10 mouse cellular contexts compared by ENCODE assay signal in the genomic region with DNA sequence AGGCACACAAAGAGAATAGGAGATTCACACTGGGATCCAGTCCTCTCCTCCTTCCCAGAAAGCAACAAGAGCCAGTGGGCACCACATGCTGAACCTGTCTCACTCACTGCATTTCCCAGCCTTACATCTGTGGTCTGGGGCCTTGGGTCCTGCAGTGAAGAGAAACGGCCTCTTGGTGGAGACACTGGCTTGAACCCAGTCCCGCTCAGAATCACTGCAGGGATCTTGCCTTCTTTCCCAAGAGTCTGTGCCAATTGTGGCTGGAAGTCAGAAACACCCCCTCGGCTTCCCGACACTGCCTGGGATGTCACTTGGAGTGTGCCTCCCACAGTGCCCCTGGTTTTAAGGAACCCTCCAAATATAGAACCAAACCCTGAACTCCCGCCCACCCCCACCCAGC. TPM values are rescaled to one million over a fixed set of nuclear protein-coding genes. Genes with fewer than 3 reads are reported as not detected.
DNase-seq lines count a peak whose midpoint lies in the region; ATAC-seq and TF ChIP-seq lines count a peak whose summit lies in the region.
"Had no signal": no experiment of that assay in that cellular context is flagged by ENCODE, and none has a peak within 500 bp of the region (broad histone marks: within the 10 kb centered on the region; RNA-seq: fewer than 3 reads in every experiment).

No protein-coding gene starts in this region.

- ATAC-seq in intestine, embryonic 14.5 days (replicated peaks; ENCODE audit: low FRiP score, low TSS enrichment, low read depth) = peak; percentile 69; the same call in 1 of the 2 replicates
- no peak for ATAC-seq in intestine, embryonic 16.5 days
- ATAC-seq in intestine, embryonic 15.5 days = 0 out of 2 replicates have a peak, but pooled peaks have one; percentile 15

- WGBS in intestine, embryonic 14.5 days = 18% methylated on average over 5 of the region's 5 CpGs
- 29% methylated on average over 5 of the region's 5 CpGs for WGBS in intestine, embryonic 16.5 days
- 31% methylated on average over 5 of the region's 5 CpGs for WGBS in intestine, embryonic 15.5 days

- H3K27me3 ChIP-seq in intestine, embryonic 14.5 days (replicated peaks; ENCODE audit: control insufficient read depth, insufficient read depth, low read length) = no peaks in the 10 kb centered on the region
- no peaks in the 10 kb centered on the region for H3K27me3 ChIP-seq in intestine, embryonic 16.5 days (replicated peaks; ENCODE audit: control insufficient read depth, insufficient read depth, low read length)
- H3K27me3 ChIP-seq in E14TG2a.4 (ENCODE audit: insufficient read depth, low read length) = no peaks in the 10 kb centered on the region; the same call in 1 of the 2 replicates
- H3K27me3 ChIP-seq in intestine, embryonic 15.5 days (replicated peaks) = no peaks in the 10 kb centered on the region

- no peaks in the 10 kb centered on the region for H3K9me3 ChIP-seq in intestine, embryonic 14.5 days (ENCODE audit: control insufficient read depth, low read length)
- H3K9me3 ChIP-seq in intestine, embryonic 16.5 days (ENCODE audit: control insufficient read depth, low read length) = no peaks in the 10 kb centered on the region
- H3K9me3 ChIP-seq in E14TG2a.4 (ENCODE audit: low read length) = peaks cover 19% of the 10 kb centered on the region
- no peaks in the 10 kb centered on the region for H3K9me3 ChIP-seq in intestine, embryonic 15.5 days

- H3K4me3 ChIP-seq in intestine, embryonic 14.5 days (ENCODE audit: low read depth, low read length) = no peak overlapping the region
- H3K4me3 ChIP-seq in intestine, embryonic 16.5 days (ENCODE audit: low read length) = no peak overlapping the region
- H3K4me3 ChIP-seq in E14TG2a.4 (replicated peaks; ENCODE audit: low read length) = no peak overlapping the region
- no peak overlapping the region for H3K4me3 ChIP-seq in intestine, embryonic 15.5 days (replicated peaks)

- H3K36me3 ChIP-seq in intestine, embryonic 14.5 days (ENCODE audit: control insufficient read depth, insufficient read depth, low read length) = no peaks in the 10 kb centered on the region
- H3K36me3 ChIP-seq in intestine, embryonic 16.5 days (ENCODE audit: control insufficient read depth, insufficient read depth, low read length) = no peaks in the 10 kb centered on the region
- no peaks in the 10 kb centered on the region for H3K36me3 ChIP-seq in E14TG2a.4 (ENCODE audit: insufficient read depth, low read length)
- no peaks in the 10 kb centered on the region for H3K36me3 ChIP-seq in intestine, embryonic 15.5 days

- no peaks in the 10 kb centered on the region for H3K4me1 ChIP-seq in intestine, embryonic 14.5 days (replicated peaks; ENCODE audit: control insufficient read depth, insufficient read depth, low read length)
- peaks cover 7% of the 10 kb centered on the region; the same call in 1 of the 2 replicates for H3K4me1 ChIP-seq in intestine, embryonic 16.5 days (ENCODE audit: control insufficient read depth, insufficient read depth, low read length)
- peaks cover 46% of the 10 kb centered on the region for H3K4me1 ChIP-seq in E14TG2a.4 (replicated peaks; ENCODE audit: low read depth, low read length)
- H3K4me1 ChIP-seq in intestine, embryonic 15.5 days (replicated peaks) = 0 out of 2 replicates have a peak, but pooled peaks cover 2% of the 10 kb centered on the region

- H3K27ac ChIP-seq in intestine, embryonic 14.5 days (ENCODE audit: low read depth) = no peak overlapping the region
- no peak overlapping the region for H3K27ac ChIP-seq in intestine, embryonic 16.5 days (ENCODE audit: low read length)
- H3K27ac ChIP-seq in intestine, embryonic 15.5 days = no peak overlapping the region

- H3K4me2 ChIP-seq in intestine, embryonic 14.5 days (ENCODE audit: low read length) = no peak overlapping the region
- H3K4me2 ChIP-seq in intestine, embryonic 16.5 days (ENCODE audit: low read depth, low read length) = no peak overlapping the region
- no peak overlapping the region for H3K4me2 ChIP-seq in intestine, embryonic 15.5 days (replicated peaks)

- DNase-seq in intestine, embryonic 14.5 days (ENCODE audit: low spot score) = no peak
- peak; percentile 80 for DNase-seq in cerebellum, adult 11-12 months
- peak; percentile 16 for DNase-seq in telencephalon, adult 2 months (ENCODE audit: low read depth, low spot score)
- DNase-seq in gastrocnemius, postnatal 10 days = no peak
- DNase-seq in frontal cortex, postnatal 14 days (ENCODE audit: low spot score in 2 of 2) = no peak

- peak; percentile 53 for TF ChIP-seq CTCF in E14TG2a.4 (conservative IDR thresholded peaks at IDR 0.05; ENCODE audit: low read length)

- H3K9ac ChIP-seq in intestine, embryonic 14.5 days (ENCODE audit: low read length) = no peak overlapping the region
- no peak overlapping the region for H3K9ac ChIP-seq in intestine, embryonic 16.5 days (ENCODE audit: low read depth, low read length)
- no peak overlapping the region for H3K9ac ChIP-seq in intestine, embryonic 15.5 days

RNA-seq across cellular contexts. Expression of a gene that starts 5.5 kb away (rescaled TPM):
- 3.5 and 4.3 TPM in 2 replicates for polyA plus RNA-seq in intestine, embryonic 14.5 days (2014; fragmentation: Nextera tagmentation; extraction: Ambion mirVana)
- 8.9 and 9.1 TPM in 2 replicates for polyA plus RNA-seq in intestine, embryonic 16.5 days (2015; fragmentation: Nextera tagmentation; extraction: Ambion mirVana)
- 8.8 and 9.8 TPM in 2 replicates for polyA plus RNA-seq in intestine, embryonic 15.5 days (2015; fragmentation: Nextera tagmentation; extraction: Ambion mirVana)
- total RNA-seq in gastrocnemius, postnatal 10 days (2021) = 1 to 10 TPM; 3.6 to 7.2 TPM

RNA-seq across cellular contexts. Expression of a gene that starts 11.3 kb away (rescaled TPM):
- polyA plus RNA-seq in intestine, embryonic 14.5 days (2014; fragmentation: Nextera tagmentation; extraction: Ambion mirVana) = 1.1 TPM in 2 replicates
- 2.2 and 2.5 TPM in 2 replicates for polyA plus RNA-seq in intestine, embryonic 16.5 days (2015; fragmentation: Nextera tagmentation; extraction: Ambion mirVana)
- 1.8 and 2.1 TPM in 2 replicates for polyA plus RNA-seq in intestine, embryonic 15.5 days (2015; fragmentation: Nextera tagmentation; extraction: Ambion mirVana)
- total RNA-seq in gastrocnemius, postnatal 10 days (2021) = 1 to 10 TPM; 5.6 to 9.3 TPM

RNA-seq across cellular contexts. Expression of a gene that starts 25.3 kb away (rescaled TPM):
- polyA plus RNA-seq in intestine, embryonic 14.5 days (2014; fragmentation: Nextera tagmentation; extraction: Ambion mirVana) = not detected in 2 replicates
- polyA plus RNA-seq in intestine, embryonic 16.5 days (2015; fragmentation: Nextera tagmentation; extraction: Ambion mirVana) = not detected in 2 replicates
- polyA plus RNA-seq in intestine, embryonic 15.5 days (2015; fragmentation: Nextera tagmentation; extraction: Ambion mirVana) = not detected in 2 replicates
- total RNA-seq in gastrocnemius, postnatal 10 days (2021) = not detected
- total RNA-seq: left cerebral cortex, postnatal 25 days had no signal
- polyA plus RNA-seq: spleen, adult 2 months had no signal

Comparison
In these comparisons a context has a peak if more than half of its experiments do, and no peak if none do; other contexts are left out.
1. DNase-seq: peak in cerebellum, adult 11-12 months (single experiment) and telencephalon, adult 2 months (single experiment); none in intestine, embryonic 14.5 days (single experiment), gastrocnemius, postnatal 10 days (single experiment) and frontal cortex, postnatal 14 days (0 of 2).